Mouse (Mus musculus) heart, adult 18-20 months (tissue): ENCODE data around the gene Cd244a. TPM values are rescaled to one million over a fixed set of nuclear protein-coding genes. Genes with fewer than 3 reads are reported as not detected.

Experiments used
- DNase-seq, 2 experiments: peaks; one replicate each; pipeline ENCODE4 v3.0.0; 2021 to 2022; ENCODE audit warnings: mixed read lengths in 1 of 2
- microRNA-seq, 2 experiments: library from miRNA; unstranded; fragments of <30 nt; microRNA quantifications; one replicate each; pipeline ENCODE4 v1.2.0; 2022
- total RNA-seq, 2 experiments: library from RNA; stranded (reverse); gene quantifications; 2 replicates each; pipeline ENCODE4 v1.2.3; 2021

Cd244a gene
- total RNA-seq, 2 experiments from 2014 or later = 0.22 to 0.62 TPM

GRCm38 (mm10) chr1:171648840-171649239 is 89.8 kb downstream of the Cd244a start:
- no peak for DNase-seq

DNA sequence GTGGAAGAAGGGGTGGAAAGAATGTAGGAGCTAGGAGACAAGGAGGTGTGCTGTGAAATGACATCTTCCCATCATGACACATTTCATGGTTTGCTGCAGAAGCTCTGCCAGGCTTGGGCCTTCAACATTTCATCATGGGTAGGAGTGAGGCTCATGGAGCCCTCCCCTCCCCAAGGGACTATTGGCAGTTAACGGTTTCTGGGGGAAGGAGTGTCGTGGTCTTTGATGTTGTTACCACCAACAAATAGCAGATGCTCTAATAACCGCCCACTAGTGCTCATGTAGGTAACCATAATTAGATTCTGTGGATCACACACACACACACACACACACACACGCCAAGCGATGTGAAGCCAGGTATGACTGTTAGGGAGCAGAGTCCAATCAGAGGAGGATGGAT is 93.7 kb downstream of the Cd244a start, which contains the start of gene Slamf7:
TSS of gene Slamf7 (minus strand) at position 302 of the 400 bp plus-strand sequence.
- DNase-seq = no peak

DNA sequence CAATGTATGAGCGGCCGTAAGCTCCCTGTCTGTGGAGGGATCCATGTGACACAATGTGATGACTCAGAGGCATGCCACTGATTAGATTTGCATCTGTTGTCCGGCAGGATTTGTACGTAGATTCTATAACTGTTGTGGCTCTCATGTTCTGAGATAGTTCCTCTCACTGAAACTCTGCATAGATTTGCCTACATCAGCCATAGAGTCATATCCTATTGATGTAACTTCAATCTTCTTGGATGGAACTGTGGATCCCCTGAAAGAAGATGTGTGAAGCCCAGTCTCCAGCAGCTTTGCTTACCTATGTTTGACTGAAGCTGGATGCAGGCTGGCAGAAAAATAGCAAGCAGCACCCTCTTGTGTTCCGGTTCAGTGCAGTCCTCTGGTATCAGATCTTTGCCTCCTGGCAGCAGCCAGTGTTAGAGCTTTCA is 99.6 kb downstream of the Cd244a start:
- no peak for DNase-seq

Small RNA genes lying within 50 kb of the gene (microRNA-seq; reads per million reads assigned to microRNA genes)
- 0 reads per million in 2 experiments for gene Mir7683

Other genes with a start within 250 kb of the Cd244a start
- 10 to 100 TPM; 21.8 to 23.5 TPM for gene Dedd, start 230.0 kb upstream of the Cd244a start, total RNA-seq
- gene Nit1, start 213.5 kb upstream of the Cd244a start, total RNA-seq = 10 to 100 TPM; 26.4 to 28.8 TPM
- gene Pfdn2, start 213.5 kb upstream of the Cd244a start, total RNA-seq = 10 to 100 TPM; 84.8 to 94.3 TPM
- not detected for gene Klhdc9, start 198.4 kb upstream of the Cd244a start, total RNA-seq
- under 1 TPM; 0.15 to 0.18 TPM for gene Nectin4, start 189.1 kb upstream of the Cd244a start, total RNA-seq
- gene Arhgap30, start 170.2 kb upstream of the Cd244a start, total RNA-seq = 1 to 10 TPM; 2.7 to 5.0 TPM
- gene Usf1, start 147.9 kb upstream of the Cd244a start, total RNA-seq = 10 to 100 TPM; 40.1 to 42.5 TPM
- gene Tstd1, start 140.3 kb upstream of the Cd244a start, total RNA-seq = 1 to 10 TPM in 1 of 2 experiments, not detected in 1; 1.6 TPM
- 10 to 100 TPM; 33.3 to 34.1 TPM for gene F11r, start 121.7 kb upstream of the Cd244a start, total RNA-seq
- gene Alyref2, start 55.7 kb upstream of the Cd244a start, total RNA-seq = 1 to 10 TPM; 1.6 to 2.6 TPM
- gene Itln1, start 23.9 kb upstream of the Cd244a start, total RNA-seq = not detected
- gene Ly9, start 48.2 kb downstream of the Cd244a start, total RNA-seq = 1 to 10 TPM in 1 of 2 experiments, under 1 TPM in 1; 0.47 to 2.4 TPM
- 1 to 10 TPM in 1 of 2 experiments, under 1 TPM in 1; 0.57 to 1.1 TPM for gene Slamf7, start 93.8 kb downstream of the Cd244a start, total RNA-seq
- gene Cd48, start 122.8 kb downstream of the Cd244a start, total RNA-seq = 1 to 10 TPM; 2.9 to 3.1 TPM
- under 1 TPM; 0.47 to 0.64 TPM for gene Slamf1, start 207.9 kb downstream of the Cd244a start, total RNA-seq